Mouse (Mus musculus) heart, embryonic 11.5 days (tissue): ENCODE measurements around the gene Ermap. TPM values are rescaled to one million over a fixed set of nuclear protein-coding genes. Genes with fewer than 3 reads are reported as not detected.
A peak's percentile ranks its signal among the peaks of the same experiment; 100 is the strongest.

ENCODE experiments used
- ATAC-seq: fragments of 200-750 bp; cut with Nextera tagmentation; replicated peaks from 2 replicates; pipeline ENCODE4 v1.8.0; 2017; ENCODE audit warnings: moderate library complexity; ENCODE audit not compliant: insufficient number of reproducible peaks, low FRiP score, low TSS enrichment
- H3K27ac ChIP-seq: fragments of 300-500 bp; sonication (generic); 2 replicates; pipeline ENCODE4 v1.5.1; 2014; ENCODE audit warnings: mild to moderate bottlenecking, low read depth, low read length
- H3K27me3 ChIP-seq: fragments of 300-500 bp; sonication (generic); 2 replicates; pipeline ENCODE4 v1.6.1; 2014; ENCODE audit warnings: mild to moderate bottlenecking, low read length, mixed read lengths; ENCODE audit not compliant: control insufficient read depth, insufficient read depth
- H3K36me3 ChIP-seq: fragments of 300-500 bp; sonication (generic); 2 replicates; pipeline ENCODE4 v1.6.1; 2014; ENCODE audit warnings: mild to moderate bottlenecking, low read length, moderate library complexity, mixed read lengths; ENCODE audit not compliant: control insufficient read depth, insufficient read depth
- H3K4me1 ChIP-seq: fragments of 300-500 bp; sonication (generic); 2 replicates; pipeline ENCODE4 v1.6.1; 2014; ENCODE audit warnings: low read length; ENCODE audit not compliant: control insufficient read depth, insufficient read depth
- H3K4me2 ChIP-seq: fragments of 300-500 bp; sonication (generic); 2 replicates; pipeline ENCODE4 v1.6.1; 2014; ENCODE audit warnings: mild to moderate bottlenecking, moderate library complexity
- H3K4me3 ChIP-seq: fragments of 300-500 bp; sonication (generic); 2 replicates; pipeline ENCODE4 v1.5.1; 2014; ENCODE audit warnings: low read depth, low read length
- H3K9ac ChIP-seq: fragments of 300-500 bp; sonication (generic); 2 replicates; pipeline ENCODE4 v1.6.1; 2014; ENCODE audit warnings: mild to moderate bottlenecking, low read depth, low read length, moderate library complexity
- H3K9me3 ChIP-seq: fragments of 300-500 bp; sonication (generic); replicated peaks from 2 replicates; pipeline ENCODE4 v1.6.1; 2016; ENCODE audit warnings: low read length; ENCODE audit not compliant: control insufficient read depth
- whole genome bisulfite sequencing: fragments of 180-500 bp; shearing (Covaris S2); extraction: QIAGEN DNeasy Blood & Tissue Kit; methylation state at CpG from one replicate; pipeline ENCODE4 v1.1.7; 2014; ENCODE audit not compliant: insufficient replicate concordance; 5-methylcytosine and 5-hydroxymethylcytosine counted together
- polyA plus RNA-seq: library from polyadenylated mRNA; unstranded; fragments of >200 nt; fragmentation: Nextera tagmentation; extraction: Ambion mirVana; gene quantifications from 2 replicates; pipeline ENCODE4 v1.2.1, GENCODE M21; 2014

Ermap gene
- polyA plus RNA-seq, 1 experiment from 2014 or later, result 58.1 TPM

- 46% methylated on average over 3 of the region's 3 CpGs for WGBS
- no peak for ATAC-seq
Observed at GRCm38 (mm10) chr4:119140126-119140525, 49.7 kb downstream of the Ermap start.

GRCm38 (mm10) chr4:119138776-119139175, 51.0 kb downstream of the Ermap start:
- Histone ChIP-seq H3K4me2 (no peak overlapping the region), H3K27me3 (no peaks in the 10 kb centered on the region)

More at GRCm38 (mm10) chr4:119140126-119140525, 49.7 kb downstream of the Ermap start:
- H3K4me2 ChIP-seq, result no peak overlapping the region
- H3K27ac ChIP-seq, result no peak overlapping the region
- no peaks in the 10 kb centered on the region for H3K9me3 ChIP-seq
- H3K4me3 ChIP-seq, result no peak overlapping the region
- no peaks in the 10 kb centered on the region; the same call in 1 of the 2 replicates for H3K27me3 ChIP-seq
- no peak overlapping the region for H3K9ac ChIP-seq
- H3K36me3 ChIP-seq, result peaks cover 26% of the 10 kb centered on the region
- H3K4me1 ChIP-seq, result 0 out of 2 replicates have a peak, but pooled peaks cover 2% of the 10 kb centered on the region

GRCm38 (mm10) chr4:119138171-119138570, 51.6 kb downstream of the Ermap start:
- H3K4me2 ChIP-seq, result 0 out of 2 replicates have a peak overlapping the region, but pooled peaks have one; percentile 9
- 0 out of 2 replicates have a peak, but pooled peaks cover 2% of the 10 kb centered on the region for H3K4me1 ChIP-seq
- 19% methylated on average over 18 of the region's 18 CpGs for WGBS
- H3K36me3 ChIP-seq, result peaks cover 44% of the 10 kb centered on the region
- H3K9me3 ChIP-seq, result no peaks in the 10 kb centered on the region
- H3K9ac ChIP-seq, result no peak overlapping the region
- peak; percentile 43 for ATAC-seq
- H3K27ac ChIP-seq, result peak overlapping the region; percentile 4; the same call in 1 of the 2 replicates
- H3K27me3 ChIP-seq, result no peaks in the 10 kb centered on the region
- H3K4me3 ChIP-seq, result no peak overlapping the region

More at GRCm38 (mm10) chr4:119138776-119139175, 51.0 kb downstream of the Ermap start:
- WGBS, result 71% methylated on average over 8 of the region's 8 CpGs
- H3K9me3 ChIP-seq, result no peaks in the 10 kb centered on the region
- no peak overlapping the region for H3K4me3 ChIP-seq
- 0 out of 2 replicates have a peak, but pooled peaks cover 2% of the 10 kb centered on the region for H3K4me1 ChIP-seq
- no peak for ATAC-seq
- H3K36me3 ChIP-seq, result peaks cover 38% of the 10 kb centered on the region
- no peak overlapping the region for H3K27ac ChIP-seq
- H3K9ac ChIP-seq, result no peak overlapping the region

- 0 out of 2 replicates have a peak, but pooled peaks cover 2% of the 10 kb centered on the region for H3K4me1 ChIP-seq
- H3K4me3 ChIP-seq, result no peak overlapping the region
- H3K36me3 ChIP-seq, result peaks cover 53% of the 10 kb centered on the region
- no peaks in the 10 kb centered on the region for H3K27me3 ChIP-seq
- H3K27ac ChIP-seq, result 0 out of 2 replicates have a peak overlapping the region, but pooled peaks have one; percentile 4
- H3K9me3 ChIP-seq, result no peaks in the 10 kb centered on the region
- no peak overlapping the region for H3K9ac ChIP-seq
- no peak for ATAC-seq
- WGBS, result 57% methylated on average over 8 of the region's 8 CpGs
- H3K4me2 ChIP-seq, result no peak overlapping the region
Observed at GRCm38 (mm10) chr4:119137313-119137712, 52.5 kb downstream of the Ermap start.

- Histone ChIP-seq H3K27ac (no peak overlapping the region), H3K27me3 (no peaks in the 10 kb centered on the region), H3K4me3 (no peak overlapping the region), H3K4me2 (no peak overlapping the region), H3K9ac (no peak overlapping the region), H3K9me3 (no peaks in the 10 kb centered on the region), H3K36me3 (peaks cover 66% of the 10 kb centered on the region), H3K4me1 (no peaks in the 10 kb centered on the region)
- ATAC-seq, result no peak
- 91% methylated on average over 13 of the region's 13 CpGs for WGBS
Observed at GRCm38 (mm10) chr4:119133860-119134259, 56.0 kb downstream of the Ermap start.

- H3K9me3 ChIP-seq, result no peaks in the 10 kb centered on the region
- no peaks in the 10 kb centered on the region for H3K27me3 ChIP-seq
- no peak overlapping the region for H3K4me2 ChIP-seq
- 95% methylated on average over 13 of the region's 13 CpGs for WGBS
- peaks cover 2% of the 10 kb centered on the region for H3K4me1 ChIP-seq
- H3K36me3 ChIP-seq, result peaks cover 66% of the 10 kb centered on the region
- no peak for ATAC-seq
- no peak overlapping the region for H3K4me3 ChIP-seq
- 0 out of 2 replicates have a peak overlapping the region, but pooled peaks have one; percentile 16 for H3K9ac ChIP-seq
- H3K27ac ChIP-seq, result no peak overlapping the region
Observed at GRCm38 (mm10) chr4:119133306-119133705, 56.5 kb downstream of the Ermap start.

GRCm38 (mm10) chr4:119131189-119131910, 58.5 kb downstream of the Ermap start:
- 82% methylated on average over 8 of the region's 8 CpGs for WGBS
- ATAC-seq, result no peak
- Histone ChIP-seq H3K9me3 (no peaks in the 10 kb centered on the region), H3K4me3 (no peak overlapping the region), H3K9ac (no peak overlapping the region), H3K27ac (no peak overlapping the region), H3K36me3 (peaks cover 57% of the 10 kb centered on the region), H3K27me3 (no peaks in the 10 kb centered on the region), H3K4me1 (peaks cover 21% of the 10 kb centered on the region), H3K4me2 (no peak overlapping the region)

- WGBS, result 89% methylated on average over 1 of the region's 1 CpGs
- Histone ChIP-seq H3K4me3 (no peak overlapping the region), H3K4me2 (no peak overlapping the region), H3K27ac (no peak overlapping the region), H3K9me3 (no peaks in the 10 kb centered on the region), H3K4me1 (peaks cover 40% of the 10 kb centered on the region), H3K36me3 (peaks cover 43% of the 10 kb centered on the region), H3K9ac (no peak overlapping the region), H3K27me3 (no peaks in the 10 kb centered on the region)
- ATAC-seq, result no peak
Observed at GRCm38 (mm10) chr4:119129096-119129495, 60.7 kb downstream of the Ermap start.
